In genomic region chr8:113051770-113052473, GRCm38 (mm10) we compare ENCODE assay signal across 17 mouse cellular contexts.
"Had no signal": no experiment of that assay in that cellular context is flagged by ENCODE, and none has a peak within 500 bp of the region (broad histone marks: within the 10 kb centered on the region; RNA-seq: fewer than 3 reads in every experiment).

No protein-coding gene starts in this region.

- H3K4me2 ChIP-seq: limb, embryonic 12.5 days; liver, embryonic 15.5 days; midbrain, embryonic 11.5 days; midbrain, embryonic 15.5 days; neural tube, embryonic 12.5 days had no signal

- ATAC-seq: midbrain, embryonic 15.5 days had no signal

- H3K4me3 ChIP-seq: layer of hippocampus, adult 2 months; limb, embryonic 12.5 days; liver, embryonic 15.5 days; megakaryocyte, embryonic 14.5 days; midbrain, embryonic 15.5 days; neural tube, embryonic 12.5 days had no signal

- H3K27ac ChIP-seq: layer of hippocampus, adult 2 months; limb, embryonic 12.5 days; liver, embryonic 15.5 days; macrophage; midbrain, embryonic 15.5 days; neural tube, embryonic 12.5 days; stomach, postnatal 0 days had no signal

- H3K4me1 ChIP-seq: limb, embryonic 12.5 days; liver, embryonic 15.5 days; megakaryocyte, embryonic 14.5 days; midbrain, embryonic 15.5 days; neural tube, embryonic 12.5 days had no signal

- H3K9ac ChIP-seq: limb, embryonic 12.5 days; liver, embryonic 15.5 days; midbrain, embryonic 15.5 days; neural tube, embryonic 12.5 days had no signal

- H3K9me3 ChIP-seq: limb, embryonic 12.5 days; liver, embryonic 15.5 days; midbrain, embryonic 15.5 days; neural tube, embryonic 12.5 days had no signal

- H3K27me3 ChIP-seq: limb, embryonic 12.5 days; liver, embryonic 15.5 days; megakaryocyte, embryonic 14.5 days; midbrain, embryonic 15.5 days; neural tube, embryonic 12.5 days had no signal

- H3K36me3 ChIP-seq: limb, embryonic 12.5 days; liver, embryonic 15.5 days; midbrain, embryonic 15.5 days; neural tube, embryonic 12.5 days had no signal

- DNase-seq: kidney, adult 18-20 months; kidney, postnatal 10 days; kidney, postnatal 4 days; liver; lung, adult 2 months; lung, postnatal 10 days; right cerebral cortex, postnatal 25 days; thymus, postnatal 4 days had no signal
